Mouse (Mus musculus) heart, adult 2 months (tissue): ENCODE measurements around the gene Pgpep1.

Experiments used
- CTCF ChIP-seq: fragments of 200-600 bp; IDR thresholded peaks from 2 replicates; pipeline ENCODE4 v1.8.1; 2022; ENCODE audit warnings: antibody characterized with exemption, mild to moderate bottlenecking, moderate library complexity
- EP300 ChIP-seq: fragments of 200-500 bp; IDR thresholded peaks from 2 replicates; pipeline ENCODE4 v1.6.1; 2011; ENCODE audit warnings: low read depth, low read length, control low read depth; ENCODE audit not compliant: insufficient read depth
- POLR2A ChIP-seq: fragments of 200-500 bp; IDR thresholded peaks from 2 replicates; pipeline ENCODE4 v1.6.1; 2011; ENCODE audit warnings: mild to moderate bottlenecking, low read depth, low read length, control low read depth; ENCODE audit not compliant: insufficient read depth

GRCm38 (mm10) chr8:70634066-70634465 lies 26.1 kb downstream of the Pgpep1 start:
- TF ChIP-seq EP300, result peak; percentile 16; the same call in 1 of the 2 replicates
- TF ChIP-seq CTCF, result no peak
- TF ChIP-seq POLR2A, result 0 out of 2 replicates have a peak, but pooled peaks have one; percentile 24
